Mouse (Mus musculus) G1E (cell line): ENCODE data around the gene Stn1.

Experiments used
- CTCF ChIP-seq: IDR thresholded peaks from 2 replicates; pipeline ENCODE4 v1.5.1; 2012; ENCODE audit warnings: low read depth, low read length, inconsistent platforms, mixed read lengths
- GATA2 ChIP-seq: IDR thresholded peaks from 2 replicates; pipeline ENCODE4 v1.6.1; 2012; ENCODE audit warnings: low read depth, low read length, inconsistent platforms, borderline replicate concordance
- POLR2AphosphoS5 ChIP-seq: IDR thresholded peaks from 2 replicates; pipeline ENCODE4 v1.6.1; 2012; ENCODE audit warnings: low read depth, low read length, inconsistent platforms; ENCODE audit not compliant: insufficient replicate concordance
- TAL1 ChIP-seq: conservative IDR thresholded peaks from 2 replicates; pipeline ENCODE4 v1.6.1; 2012; ENCODE audit warnings: low read depth, low read length, inconsistent platforms, mixed read lengths

GRCm38 (mm10) chr19:47451476-47452113, 85.7 kb downstream of the Stn1 start:
- no peak for TF ChIP-seq POLR2AphosphoS5
- no peak for TF ChIP-seq TAL1
- TF ChIP-seq CTCF = no peak
- no peak for TF ChIP-seq GATA2
